In genomic region chr11:119080461-119081147, GRCm38 (mm10) we compare ENCODE assay signal across 10 mouse cellular contexts. TPM values are rescaled to one million over a fixed set of nuclear protein-coding genes. Genes with fewer than 3 reads are reported as not detected.
A peak's percentile ranks its signal among the peaks of the same experiment; 100 is the strongest.
DNase-seq lines count a peak whose midpoint lies in the region; ATAC-seq and TF ChIP-seq lines count a peak whose summit lies in the region.
"Had no signal": no experiment of that assay in that cellular context is flagged by ENCODE, and none has a peak within 500 bp of the region (broad histone marks: within the 10 kb centered on the region; RNA-seq: fewer than 3 reads in every experiment).

No protein-coding gene starts in this region.

- TF ChIP-seq CTCF in forebrain, postnatal 0 days (IDR thresholded peaks at IDR 0.05; ENCODE audit: low read depth), result no peak

- no peaks in the 10 kb centered on the region for H3K27me3 ChIP-seq in forebrain, postnatal 0 days (ENCODE audit: insufficient read depth, low read length)
- peaks cover 26% of the 10 kb centered on the region for H3K27me3 ChIP-seq in limb, embryonic 14.5 days (ENCODE audit: control insufficient read depth, insufficient read depth, low read length)
- H3K27me3 ChIP-seq: heart, embryonic 15.5 days had no signal

- peak overlapping the region; percentile 3 for H3K4me2 ChIP-seq in forebrain, postnatal 0 days (ENCODE audit: low read depth)
- H3K4me2 ChIP-seq in limb, embryonic 14.5 days (replicated peaks; ENCODE audit: low read depth, low read length, severe bottlenecking), result peak overlapping the region; percentile 16; the same call in 1 of the 2 replicates

- no peak for TF ChIP-seq POLR2A in limb, embryonic 14.5 days (IDR thresholded peaks at IDR 0.05; ENCODE audit: borderline replicate concordance, extremely low read depth, insufficient read depth, insufficient read length)

- peaks cover 0 to 38% of the 10 kb centered on the region in 2 experiments for H3K4me1 ChIP-seq in ES-E14 (ENCODE audit: control insufficient read depth in 2 of 2, insufficient read depth in 2 of 2, low read length in 2 of 2, poor library complexity in 1 of 2)
- peaks cover 39% of the 10 kb centered on the region for H3K4me1 ChIP-seq in forebrain, postnatal 0 days (ENCODE audit: insufficient read depth)
- H3K4me1 ChIP-seq in limb, embryonic 14.5 days (ENCODE audit: control insufficient read depth, insufficient read depth, low read length), result peaks cover 54% of the 10 kb centered on the region

- in situ Hi-C loops in ES-E14 (cut with MboI; ENCODE audit: low sequenced_read_pairs in 2 of 2, unreplicated experiment in 2 of 2), result loop anchor here (5.0 to 25.0 kb wide), 3 partner anchors 33 to 1157 kb away; partner anchors contain the start of gene Bahcc1 (in 1 of the 2)

- no peak overlapping the region for H3K9ac ChIP-seq in ES-E14 (ENCODE audit: insufficient read depth, low read depth, low read length, poor library complexity, severe bottlenecking)
- H3K9ac ChIP-seq in forebrain, postnatal 0 days, result peak overlapping the region; percentile 25; the same call in 1 of the 2 replicates
- no peak overlapping the region for H3K9ac ChIP-seq in limb, embryonic 14.5 days (ENCODE audit: low read depth, low read length, severe bottlenecking)
- H3K9ac ChIP-seq: liver, embryonic 14.5 days had no signal

- H3K4me3 ChIP-seq in ES-E14 (ENCODE audit: insufficient read depth in 1 of 2, low read depth in 1 of 2, low read length in 2 of 2, poor library complexity in 1 of 2, severe bottlenecking in 1 of 2), result peak overlapping the region; percentile 39 to 49; a peak in 2 of 4 replicates
- no peak overlapping the region for H3K4me3 ChIP-seq in forebrain, postnatal 0 days (ENCODE audit: low read depth, low read length)
- peak overlapping the region; percentile 3 for H3K4me3 ChIP-seq in limb, embryonic 14.5 days (replicated peaks; ENCODE audit: low read length)
- H3K4me3 ChIP-seq: heart, embryonic 15.5 days had no signal

- no peaks in the 10 kb centered on the region for H3K9me3 ChIP-seq in ES-E14 (ENCODE audit: control insufficient read depth, insufficient read depth, low read depth, low read length)
- H3K9me3 ChIP-seq in forebrain, postnatal 0 days (ENCODE audit: low read length), result no peaks in the 10 kb centered on the region
- H3K9me3 ChIP-seq in limb, embryonic 14.5 days (ENCODE audit: control insufficient read depth, low read length), result no peaks in the 10 kb centered on the region
- H3K9me3 ChIP-seq: heart, embryonic 15.5 days had no signal

- peak; percentile 46 to 67 for DNase-seq in adrenal gland, adult (ENCODE audit: inconsistent age in 2 of 2, low spot score in 1 of 2)
- DNase-seq in adrenal gland, postnatal 25 days, result no peak
- no peak for DNase-seq in ES-E14 (ENCODE audit: low read depth, low spot score)
- DNase-seq in forebrain, postnatal 0 days, result no peak
- DNase-seq in limb, embryonic 14.5 days (ENCODE audit: low spot score), result no peak
- no peak for DNase-seq in gastrocnemius, postnatal 10 days
- no peak for DNase-seq in cerebellum, adult 11-12 months
- DNase-seq in ovary, postnatal 14 days (ENCODE audit: low spot score), result no peak

- H3K27ac ChIP-seq in ES-E14 (ENCODE audit: insufficient read depth, low read depth, low read length, poor library complexity, severe bottlenecking), result no peak overlapping the region
- H3K27ac ChIP-seq in forebrain, postnatal 0 days (ENCODE audit: low read depth, low read length), result no peak overlapping the region
- no peak overlapping the region for H3K27ac ChIP-seq in limb, embryonic 14.5 days (replicated peaks; ENCODE audit: low read depth, low read length)
- H3K27ac ChIP-seq: liver, embryonic 14.5 days had no signal

- ATAC-seq in forebrain, postnatal 0 days, result no peak
- ATAC-seq in limb, embryonic 14.5 days (ENCODE audit: low FRiP score, low read depth), result no peak

- H3K36me3 ChIP-seq in ES-E14 (ENCODE audit: control insufficient read depth, insufficient read depth, low read length, poor library complexity, severe bottlenecking), result no peaks in the 10 kb centered on the region
- peaks cover 24% of the 10 kb centered on the region for H3K36me3 ChIP-seq in forebrain, postnatal 0 days (ENCODE audit: insufficient read depth)
- H3K36me3 ChIP-seq in limb, embryonic 14.5 days (ENCODE audit: control insufficient read depth, insufficient read depth, low read length), result peaks cover 41% of the 10 kb centered on the region

- 39% methylated on average over 33 of the region's 33 CpGs for WGBS in forebrain, postnatal 0 days
- WGBS in limb, embryonic 14.5 days, result 36% methylated on average over 33 of the region's 33 CpGs

TF ChIP-seq in ES-E14, 5 proteins besides CTCF, POLR2A, EP300 and RAD21:
- TF ChIP-seq MAFK (IDR thresholded peaks at IDR 0.05; ENCODE audit: insufficient read depth, low read depth, low read length) (no peak), HCFC1 (IDR thresholded peaks at IDR 0.05; ENCODE audit: borderline replicate concordance, insufficient read depth, low read length) (no peak)
TF ChIP-seq in ES-E14: peak in this region for 0.

RNA-seq across cellular contexts. Expression of gene Cbx4, which starts 5.4 kb away (rescaled TPM):
- 100 and 121 TPM in 2 replicates for total RNA-seq in adrenal gland, postnatal 25 days (2021)
- 0.90 and 1.8 TPM in 2 replicates for total RNA-seq in ES-E14 (2012; rRNA removed)
- 36.1 and 38.6 TPM in 2 replicates for total RNA-seq in forebrain, postnatal 0 days (2014; rRNA removed)
- 21.7 and 26.1 TPM in 2 replicates for polyA plus RNA-seq in forebrain, postnatal 0 days (2015; fragmentation: Nextera tagmentation; extraction: Ambion mirVana)
- 23.1 and 24.3 TPM in 2 replicates for polyA plus RNA-seq in limb, embryonic 14.5 days (2012; rRNA removed)
- polyA plus RNA-seq in limb, embryonic 14.5 days (2014; fragmentation: Nextera tagmentation; extraction: Ambion mirVana), result 10.9 and 11.4 TPM in 2 replicates
- 1 to 10 TPM; 6.2 to 9.1 TPM for total RNA-seq in gastrocnemius, postnatal 10 days (2021)

RNA-seq across cellular contexts. Expression of gene Cbx8, which starts 39.8 kb away (rescaled TPM):
- total RNA-seq in adrenal gland, postnatal 25 days (2021), result 9.2 and 13.0 TPM in 2 replicates
- 1.1 and 1.2 TPM in 2 replicates for total RNA-seq in ES-E14 (2012; rRNA removed)
- total RNA-seq in forebrain, postnatal 0 days (2014; rRNA removed), result 14.2 and 21.9 TPM in 2 replicates
- 5.3 and 8.5 TPM in 2 replicates for polyA plus RNA-seq in forebrain, postnatal 0 days (2015; fragmentation: Nextera tagmentation; extraction: Ambion mirVana)
- 6.9 and 7.2 TPM in 2 replicates for polyA plus RNA-seq in limb, embryonic 14.5 days (2012; rRNA removed)
- 10.1 and 12.6 TPM in 2 replicates for polyA plus RNA-seq in limb, embryonic 14.5 days (2014; fragmentation: Nextera tagmentation; extraction: Ambion mirVana)
- total RNA-seq in gastrocnemius, postnatal 10 days (2021), result 1 to 10 TPM; 2.3 to 4.7 TPM

RNA-seq across cellular contexts. Expression of gene Cbx2, which starts 57.8 kb away (rescaled TPM):
- total RNA-seq in adrenal gland, postnatal 25 days (2021), result 8.9 and 9.8 TPM in 2 replicates
- 12.6 and 13.9 TPM in 2 replicates for total RNA-seq in ES-E14 (2012; rRNA removed)
- total RNA-seq in forebrain, postnatal 0 days (2014; rRNA removed), result 9.2 and 15.2 TPM in 2 replicates
- 6.4 TPM in 2 replicates for polyA plus RNA-seq in forebrain, postnatal 0 days (2015; fragmentation: Nextera tagmentation; extraction: Ambion mirVana)
- polyA plus RNA-seq in limb, embryonic 14.5 days (2012; rRNA removed), result 35.7 and 40.4 TPM in 2 replicates
- polyA plus RNA-seq in limb, embryonic 14.5 days (2014; fragmentation: Nextera tagmentation; extraction: Ambion mirVana), result 29.1 and 35.5 TPM in 2 replicates
- total RNA-seq in gastrocnemius, postnatal 10 days (2021), result 1 to 10 TPM; 2.3 to 3.0 TPM

Comparison
In these comparisons a context has a peak if more than half of its experiments do, and no peak if none do; other contexts are left out.
1. DNase-seq: peak in adrenal gland, adult (2 of 2); none in adrenal gland, postnatal 25 days (single experiment), ES-E14 (single experiment), forebrain, postnatal 0 days (single experiment), limb, embryonic 14.5 days (single experiment), gastrocnemius, postnatal 10 days (single experiment), cerebellum, adult 11-12 months (single experiment) and ovary, postnatal 14 days (single experiment).